Mouse (Mus musculus): ENCODE measurements at regions not wholly inside any gene's neighbourhood (a gene's known extent, or its start where the extent isn't known, plus 50 kb on each side); places are given as distances from the start of the nearest gene placed in this dataset.

GRCm38 (mm10) chr14:98533600-98533999 is 364.0 kb upstream of the Dach1 start:
- no peak for DNase-seq (ENCODE audit: low read depth)

GRCm38 (mm10) chr14:98520966-98521365 is 351.4 kb upstream of the Dach1 start:
- DNase-seq (ENCODE audit: low read depth), result no peak

DNA sequence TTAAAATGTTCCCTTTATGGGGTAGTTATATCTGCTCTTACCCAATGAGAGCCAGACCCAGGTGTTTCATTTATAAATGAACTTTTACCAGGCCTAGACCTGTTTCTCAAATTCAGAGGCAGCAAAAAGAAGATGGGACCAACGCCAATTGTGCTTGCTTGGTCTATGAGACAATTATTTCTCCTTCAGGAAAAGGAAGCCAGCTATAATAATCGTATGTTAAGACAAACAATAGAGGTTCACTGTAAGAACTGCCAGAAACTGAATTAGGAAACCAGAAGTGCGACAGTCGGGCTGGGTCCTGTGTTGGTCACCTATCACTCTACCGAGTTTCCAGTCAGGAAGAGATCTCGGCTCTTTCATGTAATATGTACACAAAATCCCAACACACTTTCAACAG is 335.8 kb upstream of the Dach1 start:
- DNase-seq (ENCODE audit: low read depth), result no peak

- DNase-seq (ENCODE audit: low read depth), result no peak
Measured at GRCm38 (mm10) chr14:98477416-98477815, 307.9 kb upstream of the Dach1 start.

DNA sequence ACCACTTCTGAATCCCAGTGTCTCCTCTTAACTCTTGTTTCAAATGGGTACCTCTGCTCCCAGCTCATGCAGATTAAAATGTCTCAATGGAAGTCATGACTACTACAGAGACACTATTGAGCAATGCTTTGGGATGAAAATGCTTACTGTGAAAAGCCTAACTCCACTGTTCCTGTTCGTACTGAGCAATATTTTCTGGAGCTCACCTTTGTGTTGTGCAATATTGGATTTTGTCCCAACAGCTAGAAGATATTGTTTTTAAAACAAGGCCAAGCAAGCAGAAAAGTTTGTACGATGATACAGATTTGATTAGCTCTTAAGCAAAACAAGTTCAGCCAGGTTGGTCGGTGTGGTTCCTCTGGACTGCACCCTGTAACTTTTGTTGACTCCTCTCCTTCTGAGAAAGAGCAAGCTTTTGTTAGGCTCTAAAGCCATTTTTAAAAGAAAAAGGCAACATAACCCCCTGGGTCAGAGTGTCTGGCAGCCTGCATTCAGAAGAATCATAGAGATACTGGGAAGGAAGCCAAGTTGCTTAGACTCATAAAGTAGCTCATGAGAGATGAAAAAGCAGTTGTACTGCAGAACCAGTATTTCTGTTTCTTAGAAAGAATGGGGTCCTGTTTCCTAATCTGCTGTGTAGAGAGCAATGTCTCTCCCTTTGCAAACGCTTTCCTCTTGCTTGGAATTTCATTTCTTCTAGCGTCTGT is 302.4 kb upstream of the Dach1 start:
- peak; percentile 10 for DNase-seq (ENCODE audit: low read depth)

- DNase-seq (ENCODE audit: low read depth), result no peak
Measured at GRCm38 (mm10) chr14:98454461-98454860, 284.9 kb upstream of the Dach1 start.

GRCm38 (mm10) chr14:98452191-98452590 is 282.6 kb upstream of the Dach1 start:
- no peak for DNase-seq (ENCODE audit: low read depth)

- DNase-seq (ENCODE audit: low read depth), result no peak
Measured at GRCm38 (mm10) chr14:98449568-98449967, 280.0 kb upstream of the Dach1 start.

DNA sequence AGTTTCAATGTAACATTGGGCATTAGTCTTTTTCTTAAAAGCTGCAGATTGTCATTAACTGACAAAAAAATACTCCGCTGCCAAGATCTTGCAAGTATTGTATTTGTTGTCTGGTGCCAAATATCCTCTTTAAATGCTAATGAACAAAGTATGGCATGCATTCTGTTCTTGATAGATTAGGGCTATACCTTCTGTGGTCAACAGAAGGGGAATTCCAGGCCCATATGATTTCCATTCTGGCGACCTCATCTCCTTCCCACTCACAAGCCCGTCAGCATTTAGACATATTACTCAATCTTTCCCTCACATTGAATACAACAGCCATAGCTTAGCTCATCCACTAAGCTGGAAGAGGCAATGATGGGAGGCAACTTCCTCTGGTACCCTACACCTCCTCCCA is 272.8 kb upstream of the Dach1 start:
- no peak for DNase-seq (ENCODE audit: low read depth)

DNA sequence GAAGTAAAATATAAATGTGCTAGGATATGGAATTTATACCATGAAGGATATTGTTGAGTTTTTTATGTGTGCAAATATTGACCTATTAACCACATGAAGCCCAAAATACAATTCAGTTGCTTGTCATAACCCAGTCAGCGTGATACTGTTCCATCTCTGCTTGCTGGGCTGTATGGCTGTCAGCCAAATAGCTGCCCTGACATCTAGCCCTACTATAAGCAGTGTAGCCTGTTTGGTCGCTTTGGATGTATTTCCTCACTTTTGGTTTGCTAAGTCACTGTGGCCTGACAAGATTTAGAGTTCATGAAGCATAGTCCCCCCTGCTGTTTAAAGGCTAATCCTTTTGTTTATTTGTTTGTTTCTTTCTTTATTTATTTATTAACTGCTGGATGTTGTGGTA is 272.4 kb upstream of the Dach1 start:
- DNase-seq (ENCODE audit: low read depth), result no peak

GRCm38 (mm10) chr14:98431959-98432358 is 262.4 kb upstream of the Dach1 start:
- DNase-seq (ENCODE audit: low read depth), result no peak

GRCm38 (mm10) chr14:98417719-98418118 is 248.2 kb upstream of the Dach1 start:
- no peak for DNase-seq (ENCODE audit: low read depth)

DNA sequence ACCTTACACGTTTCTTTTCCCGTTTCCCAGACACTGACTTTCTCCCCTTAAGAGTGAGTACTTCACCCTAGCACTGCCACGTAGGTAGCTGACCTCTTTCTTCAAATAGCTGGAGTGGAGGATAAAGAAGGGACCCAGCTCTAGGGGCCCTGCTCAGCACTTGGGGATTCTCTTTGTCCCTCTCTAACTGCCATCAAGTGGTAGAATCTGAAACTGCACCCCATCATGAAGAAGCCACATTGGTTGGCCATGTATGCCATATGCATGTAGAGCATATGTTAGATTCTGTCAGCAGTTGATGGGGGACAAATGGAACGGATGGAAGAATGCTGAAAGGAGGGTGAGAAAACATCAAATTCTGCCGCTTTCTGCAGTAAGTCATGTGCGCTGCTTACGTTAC is 244.6 kb upstream of the Dach1 start:
- DNase-seq (ENCODE audit: low read depth), result no peak

- DNase-seq (ENCODE audit: low read depth), result no peak
Measured at GRCm38 (mm10) chr14:98405936-98406635, 236.5 kb upstream of the Dach1 start.

DNA sequence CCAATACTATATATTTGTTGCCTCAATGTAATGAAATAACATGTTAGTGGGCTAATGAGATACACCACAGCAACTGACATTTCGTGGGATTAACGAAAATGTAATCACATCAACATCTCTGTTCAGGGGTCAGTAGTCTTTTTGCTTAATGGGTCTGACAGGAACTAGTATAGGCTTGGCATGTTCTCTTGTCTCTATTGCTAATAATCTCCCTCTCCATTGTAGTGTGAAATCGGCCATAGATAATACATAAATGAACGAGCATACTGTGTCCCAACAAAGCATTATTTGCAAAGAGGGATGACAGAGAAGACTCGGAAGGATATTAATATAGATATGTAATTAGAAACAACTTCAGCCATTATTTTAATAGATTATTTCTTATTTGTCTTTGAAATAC is 234.5 kb upstream of the Dach1 start:
- DNase-seq (ENCODE audit: low read depth), result no peak

DNA sequence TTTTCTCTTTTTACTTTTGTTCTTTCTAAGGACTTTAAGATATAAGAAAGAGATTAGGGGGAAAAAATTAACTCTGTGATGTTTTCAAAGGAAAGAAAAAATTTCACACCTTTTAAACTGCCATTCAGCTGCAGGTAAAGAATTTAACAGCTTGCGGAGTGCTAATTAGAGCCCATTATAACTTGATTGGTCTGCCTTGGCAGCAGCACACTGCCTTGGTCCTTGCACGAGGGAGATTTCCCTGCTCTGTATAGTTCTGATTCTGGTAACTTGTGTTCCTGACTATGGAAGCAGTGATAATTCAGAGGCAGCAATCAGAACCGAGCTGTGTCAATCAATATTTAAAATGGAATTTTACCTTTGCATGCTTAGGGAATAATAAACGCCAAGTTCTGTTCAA is 218.3 kb upstream of the Dach1 start:
- no peak for DNase-seq (ENCODE audit: low read depth)
